Mouse (Mus musculus) lung, postnatal 0 days (tissue): ENCODE data around the gene Fbxo42. TPM values are rescaled to one million over a fixed set of nuclear protein-coding genes. Genes with fewer than 3 reads are reported as not detected.

Experiments
- ATAC-seq: fragments of 200-750 bp; cut with Nextera tagmentation; 2 replicates; pipeline ENCODE4 v1.8.0; 2017; ENCODE audit warnings: moderate library complexity
- DNase-seq: peaks from one replicate; pipeline ENCODE4 v3.0.0-alpha.2; 2016; ENCODE audit warnings: low spot score
- H3K27ac ChIP-seq: fragments of 300-500 bp; sonication (generic); 2 replicates; pipeline ENCODE4 v1.5.1; 2014; ENCODE audit warnings: antibody characterized with exemption, mild to moderate bottlenecking, low read length, mixed read lengths
- H3K27me3 ChIP-seq: fragments of 300-500 bp; sonication (generic); replicated peaks from 2 replicates; pipeline ENCODE4 v1.6.1; 2014; ENCODE audit warnings: low read length, mixed read lengths; ENCODE audit not compliant: insufficient read depth
- H3K36me3 ChIP-seq: fragments of 300-500 bp; sonication (generic); 2 replicates; pipeline ENCODE4 v1.6.1; 2014; ENCODE audit warnings: low read length, mixed read lengths; ENCODE audit not compliant: insufficient read depth
- H3K4me1 ChIP-seq: fragments of 300-500 bp; sonication (generic); 2 replicates; pipeline ENCODE4 v1.6.1; 2014; ENCODE audit warnings: antibody characterized with exemption, low read depth, low read length, mixed read lengths; ENCODE audit not compliant: insufficient read depth
- H3K4me2 ChIP-seq: fragments of 300-500 bp; sonication (generic); replicated peaks from 2 replicates; pipeline ENCODE4 v1.6.1; 2014; ENCODE audit warnings: low read depth, mild to moderate bottlenecking, low read length, moderate library complexity, mixed read lengths
- H3K4me3 ChIP-seq: fragments of 300-500 bp; sonication (generic); 2 replicates; pipeline ENCODE4 v1.5.1; 2014; ENCODE audit warnings: low read depth, low read length
- H3K9ac ChIP-seq: fragments of 300-500 bp; sonication (generic); replicated peaks from 2 replicates; pipeline ENCODE4 v1.6.1; 2014; ENCODE audit warnings: low read depth, mild to moderate bottlenecking
- H3K9me3 ChIP-seq: fragments of 300-500 bp; sonication (generic); 2 replicates; pipeline ENCODE4 v1.6.1; 2016; ENCODE audit warnings: low read length, mixed read lengths
- CTCF ChIP-seq: IDR thresholded peaks from 2 replicates; pipeline ENCODE4 v1.5.1; 2016; ENCODE audit warnings: antibody characterized with exemption, mild to moderate bottlenecking
- EP300 ChIP-seq: IDR thresholded peaks from 2 replicates; pipeline ENCODE4 v1.6.1; 2016; ENCODE audit warnings: antibody characterized with exemption, mild to moderate bottlenecking, control low read depth
- WGBS: fragments of 180-500 bp; shearing (Covaris S2); extraction: QIAGEN DNeasy Blood & Tissue Kit; methylation state at CpG from one replicate; pipeline ENCODE4 v1.1.7; 2014; 5-methylcytosine and 5-hydroxymethylcytosine counted together
- polyA plus RNA-seq: library from polyadenylated mRNA; unstranded; fragments of >200 nt; fragmentation: Nextera tagmentation; extraction: Ambion mirVana; gene quantifications from 2 replicates; pipeline ENCODE4 v1.2.1, GENCODE M21; 2015

Fbxo42 gene
- polyA plus RNA-seq, 1 experiment from 2014 or later: 11.1 TPM

GRCm38 (mm10) chr4:141148009-141148801, 492 bp downstream of the Fbxo42 start:
- Histone ChIP-seq H3K27ac (peak overlapping the region; percentile 93), H3K36me3 (no peaks in the 10 kb centered on the region), H3K9ac (peak overlapping the region; percentile 92), H3K4me3 (peak overlapping the region; percentile 99), H3K27me3 (no peaks in the 10 kb centered on the region), H3K9me3 (no peaks in the 10 kb centered on the region), H3K4me2 (peak overlapping the region; percentile 98), H3K4me1 (peaks cover 4% of the 10 kb centered on the region; the same call in 1 of the 2 replicates)
- under 1% methylated on average over 48 of the region's 66 CpGs for WGBS
- TF ChIP-seq CTCF (peak; percentile 31), EP300 (no peak)
- peak; percentile 71 for DNase-seq
- ATAC-seq: peak; percentile 71

DNA sequence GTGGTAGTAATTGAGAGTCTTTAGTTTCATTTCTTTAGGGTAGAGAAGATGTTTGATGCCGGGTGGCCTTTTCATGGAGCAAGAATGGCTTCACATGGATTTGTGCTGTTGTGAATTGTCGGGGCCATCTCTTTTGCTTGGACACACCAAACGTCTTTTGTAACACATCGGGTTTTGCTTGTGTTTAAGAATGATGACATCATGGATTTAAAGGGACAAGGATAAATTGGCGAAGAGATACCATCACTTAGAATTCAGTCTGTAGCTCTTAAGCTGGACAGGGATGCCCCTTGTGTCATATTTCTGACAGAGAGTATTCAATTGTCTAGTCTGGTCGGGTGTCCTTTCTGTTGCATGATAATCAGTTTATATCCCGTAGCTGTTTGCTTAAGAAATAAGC, 1.4 kb downstream of the Fbxo42 start:
- Histone ChIP-seq H3K9ac (peak overlapping the region; percentile 92; the same call in 1 of the 2 replicates), H3K27ac (no peak overlapping the region), H3K4me3 (peak overlapping the region; percentile 99), H3K9me3 (no peaks in the 10 kb centered on the region), H3K4me1 (peaks cover 4% of the 10 kb centered on the region; the same call in 1 of the 2 replicates), H3K27me3 (no peaks in the 10 kb centered on the region), H3K36me3 (no peaks in the 10 kb centered on the region), H3K4me2 (peak overlapping the region; percentile 98)
- DNase-seq: peak; percentile 60
- TF ChIP-seq EP300 (no peak), CTCF (no peak)
- WGBS: 17% methylated on average over 7 of the region's 7 CpGs
- ATAC-seq: no peak

DNA sequence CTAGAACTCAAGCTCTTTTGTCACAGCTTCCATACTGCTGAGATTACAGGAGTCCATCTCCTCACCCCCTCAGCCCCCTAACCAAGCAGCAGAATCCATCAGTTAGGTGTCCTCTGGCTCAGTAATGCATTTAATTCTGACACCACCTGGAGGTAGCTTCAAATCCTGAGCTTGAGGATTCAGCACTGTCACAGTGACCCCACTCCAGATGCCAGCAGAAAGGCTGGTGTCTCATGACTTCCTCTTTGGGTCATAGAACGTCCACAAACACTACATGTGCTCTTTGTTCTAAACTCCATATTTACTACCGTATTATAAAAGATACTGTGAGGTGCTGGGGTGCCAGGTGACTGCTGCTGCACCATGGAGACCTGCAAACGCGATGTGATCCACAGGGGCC, 9.8 kb downstream of the Fbxo42 start:
- ATAC-seq (no peak), DNase-seq (no peak)
- H3K36me3 ChIP-seq: no peaks in the 10 kb centered on the region
- no peaks in the 10 kb centered on the region for H3K4me1 ChIP-seq
- H3K9ac ChIP-seq: no peak overlapping the region
- 57% methylated on average over 4 of the region's 4 CpGs for WGBS
- H3K4me2 ChIP-seq: no peak overlapping the region
- no peak for TF ChIP-seq EP300
- no peak for TF ChIP-seq CTCF
- H3K9me3 ChIP-seq: no peaks in the 10 kb centered on the region
- H3K4me3 ChIP-seq: no peak overlapping the region
- H3K27me3 ChIP-seq: no peaks in the 10 kb centered on the region
- no peak overlapping the region for H3K27ac ChIP-seq

- no peak overlapping the region for H3K4me2 ChIP-seq
- H3K4me1 ChIP-seq: no peaks in the 10 kb centered on the region
- 74% methylated on average over 2 of the region's 2 CpGs for WGBS
- H3K9me3 ChIP-seq: no peaks in the 10 kb centered on the region
- H3K4me3 ChIP-seq: no peak overlapping the region
- no peaks in the 10 kb centered on the region for H3K27me3 ChIP-seq
- H3K27ac ChIP-seq: no peak overlapping the region
- no peaks in the 10 kb centered on the region for H3K36me3 ChIP-seq
- ATAC-seq (no peak), DNase-seq (no peak)
- no peak overlapping the region for H3K9ac ChIP-seq
- TF ChIP-seq CTCF (no peak), EP300 (no peak)
Measured at GRCm38 (mm10) chr4:141158609-141159008, 10.9 kb downstream of the Fbxo42 start.

DNA sequence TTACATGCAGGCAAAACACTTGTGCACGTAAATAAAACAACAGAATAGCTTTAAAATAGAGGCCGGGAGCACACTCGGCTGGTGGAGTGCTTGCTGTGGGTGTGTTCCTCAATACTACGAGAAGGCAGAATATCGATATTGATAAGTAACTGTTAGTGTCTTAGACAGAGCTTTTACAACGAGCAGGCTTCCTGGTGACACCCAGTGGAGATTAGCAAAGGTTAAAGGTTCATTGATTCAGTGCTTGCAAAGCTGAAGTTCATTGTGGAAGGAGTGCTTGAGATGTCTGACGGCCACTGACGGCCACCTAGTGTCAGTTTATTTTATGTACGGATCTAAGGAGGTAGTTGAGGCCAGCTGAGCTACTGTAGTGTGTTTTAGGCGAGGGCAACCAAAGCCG, 11.4 kb downstream of the Fbxo42 start:
- no peaks in the 10 kb centered on the region for H3K9me3 ChIP-seq
- no peak for ATAC-seq
- 40% methylated on average over 11 of the region's 11 CpGs for WGBS
- TF ChIP-seq CTCF: no peak
- TF ChIP-seq EP300: no peak
- no peak overlapping the region for H3K27ac ChIP-seq
- no peak overlapping the region for H3K9ac ChIP-seq
- H3K36me3 ChIP-seq: no peaks in the 10 kb centered on the region
- H3K4me2 ChIP-seq: no peak overlapping the region
- no peak overlapping the region for H3K4me3 ChIP-seq
- no peaks in the 10 kb centered on the region for H3K4me1 ChIP-seq
- no peaks in the 10 kb centered on the region for H3K27me3 ChIP-seq
- no peak for DNase-seq

DNA sequence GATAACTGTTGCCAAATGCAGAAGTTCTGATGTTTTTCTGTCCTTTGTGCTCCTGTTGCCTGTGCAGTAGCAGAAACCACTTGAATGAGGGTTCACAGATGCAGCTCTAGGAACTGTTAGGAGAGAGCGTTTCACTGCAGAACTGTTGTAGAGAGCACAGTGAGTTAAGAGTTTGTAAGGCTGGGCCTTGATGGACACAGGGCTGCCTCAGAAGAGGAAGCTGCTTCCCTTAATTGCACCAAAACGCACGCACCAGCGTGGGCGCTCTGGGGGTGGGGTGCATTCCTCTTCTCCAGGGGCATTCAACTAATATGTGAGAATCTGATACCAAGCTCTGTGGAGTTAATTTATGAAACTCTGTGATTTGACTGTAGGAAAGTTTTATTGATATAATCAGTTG, 12.0 kb downstream of the Fbxo42 start:
- Histone ChIP-seq H3K4me3 (no peak overlapping the region), H3K9me3 (no peaks in the 10 kb centered on the region), H3K27me3 (no peaks in the 10 kb centered on the region), H3K27ac (0 out of 2 replicates have a peak overlapping the region, but pooled peaks have one; percentile 1), H3K4me2 (no peak overlapping the region), H3K4me1 (no peaks in the 10 kb centered on the region), H3K9ac (no peak overlapping the region), H3K36me3 (no peaks in the 10 kb centered on the region)
- 42% methylated on average over 5 of the region's 5 CpGs for WGBS
- no peak for ATAC-seq
- TF ChIP-seq EP300 (no peak), CTCF (no peak)
- no peak for DNase-seq
